Mouse (Mus musculus) limb, embryonic 15.5 days (tissue): ENCODE results near the gene Upk2. TPM values are rescaled to one million over a fixed set of nuclear protein-coding genes. Genes with fewer than 3 reads are reported as not detected.
A peak's percentile ranks its signal among the peaks of the same experiment; 100 is the strongest.

Source experiments
- ATAC-seq: fragments of 200-750 bp; cut with Nextera tagmentation; 2 replicates; pipeline ENCODE4 v1.8.0; 2017; ENCODE audit warnings: low read depth, moderate TSS enrichment; ENCODE audit not compliant: insufficient number of reproducible peaks, low FRiP score, low TSS enrichment
- H3K27ac ChIP-seq: fragments of 300-500 bp; sonication (generic); 2 replicates; pipeline ENCODE4 v1.5.1; 2015; ENCODE audit warnings: moderate library complexity, mild to moderate bottlenecking, inconsistent platforms
- H3K27me3 ChIP-seq: fragments of 300-500 bp; sonication (generic); 2 replicates; pipeline ENCODE4 v1.6.1; 2015; ENCODE audit warnings: inconsistent platforms
- H3K36me3 ChIP-seq: fragments of 300-500 bp; sonication (generic); 2 replicates; pipeline ENCODE4 v1.6.1; 2015; ENCODE audit warnings: inconsistent platforms
- H3K4me1 ChIP-seq: fragments of 300-500 bp; sonication (generic); 2 replicates; pipeline ENCODE4 v1.6.1; 2015; ENCODE audit warnings: inconsistent platforms
- H3K4me2 ChIP-seq: fragments of 300-500 bp; sonication (generic); 2 replicates; pipeline ENCODE4 v1.6.1; 2015; ENCODE audit warnings: mild to moderate bottlenecking, inconsistent platforms
- H3K4me3 ChIP-seq: fragments of 300-500 bp; sonication (generic); 2 replicates; pipeline ENCODE4 v1.5.1; 2015; ENCODE audit warnings: mild to moderate bottlenecking, inconsistent platforms
- H3K9ac ChIP-seq: fragments of 300-500 bp; sonication (generic); 2 replicates; pipeline ENCODE4 v1.6.1; 2015; ENCODE audit warnings: inconsistent platforms
- H3K9me3 ChIP-seq: fragments of 300-500 bp; sonication (generic); 2 replicates; pipeline ENCODE4 v1.6.1; 2016; ENCODE audit warnings: inconsistent platforms
- WGBS: fragments of 180-500 bp; shearing (Covaris S2); methylation state at CpG from one replicate; pipeline ENCODE4 v1.1.7; 2015; 5-methylcytosine and 5-hydroxymethylcytosine counted together
- polyA plus RNA-seq: library from polyadenylated mRNA; unstranded; fragments of >200 nt; fragmentation: Nextera tagmentation; extraction: Ambion mirVana; gene quantifications from 2 replicates; pipeline ENCODE4 v1.2.1, GENCODE M21; 2015

The Upk2 gene
- polyA plus RNA-seq, 1 experiment from 2014 or later: 0.45 TPM

- H3K27ac ChIP-seq: peak overlapping the region; percentile 86
- H3K36me3 ChIP-seq: peaks cover 13% of the 10 kb centered on the region
- H3K4me1 ChIP-seq: peaks cover 98% of the 10 kb centered on the region
- WGBS: 20% methylated on average over 9 of the region's 9 CpGs
- H3K9ac ChIP-seq: no peak overlapping the region
- peak overlapping the region; percentile 15 for H3K4me3 ChIP-seq
- H3K9me3 ChIP-seq: no peaks in the 10 kb centered on the region
- no peaks in the 10 kb centered on the region for H3K27me3 ChIP-seq
- peak overlapping the region; percentile 38 for H3K4me2 ChIP-seq
- ATAC-seq: 0 out of 2 replicates have a peak, but pooled peaks have one; percentile 1
These were observed 40.4 kb upstream of the Upk2 start for GRCm38 (mm10) chr9:44494863-44495809.

GRCm38 (mm10) chr9:44494261-44494862, 39.6 kb upstream of the Upk2 start:
- no peak overlapping the region for H3K9ac ChIP-seq
- 25% methylated on average over 11 of the region's 11 CpGs for WGBS
- no peaks in the 10 kb centered on the region for H3K27me3 ChIP-seq
- peaks cover 98% of the 10 kb centered on the region for H3K4me1 ChIP-seq
- H3K4me3 ChIP-seq: peak overlapping the region; percentile 15
- H3K27ac ChIP-seq: peak overlapping the region; percentile 86
- H3K36me3 ChIP-seq: peaks cover 13% of the 10 kb centered on the region
- no peaks in the 10 kb centered on the region for H3K9me3 ChIP-seq
- ATAC-seq: no peak; the same call in 1 of the 2 replicates
- H3K4me2 ChIP-seq: peak overlapping the region; percentile 38

- Histone ChIP-seq H3K4me2 (no peak overlapping the region), H3K4me3 (no peak overlapping the region), H3K36me3 (peaks cover 13% of the 10 kb centered on the region), H3K9ac (no peak overlapping the region), H3K4me1 (peaks cover 99% of the 10 kb centered on the region), H3K27me3 (no peaks in the 10 kb centered on the region), H3K9me3 (no peaks in the 10 kb centered on the region), H3K27ac (peak overlapping the region; percentile 86)
- 64% methylated on average over 17 of the region's 17 CpGs for WGBS
- ATAC-seq: no peak
These were observed 38.1 kb upstream of the Upk2 start for GRCm38 (mm10) chr9:44492631-44493461.

GRCm38 (mm10) chr9:44491351-44491750, 36.6 kb upstream of the Upk2 start:
- Histone ChIP-seq H3K4me2 (no peak overlapping the region), H3K27ac (0 out of 2 replicates have a peak overlapping the region, but pooled peaks have one; percentile 99), H3K9me3 (no peaks in the 10 kb centered on the region), H3K4me3 (no peak overlapping the region), H3K27me3 (no peaks in the 10 kb centered on the region), H3K36me3 (peaks cover 13% of the 10 kb centered on the region), H3K4me1 (peaks cover 99% of the 10 kb centered on the region), H3K9ac (no peak overlapping the region)
- no peak for ATAC-seq
- 57% methylated on average over 10 of the region's 10 CpGs for WGBS

- Histone ChIP-seq H3K36me3 (peaks cover 13% of the 10 kb centered on the region), H3K27me3 (no peaks in the 10 kb centered on the region), H3K9ac (peak overlapping the region; percentile 1; the same call in 1 of the 2 replicates), H3K27ac (peak overlapping the region; percentile 99), H3K9me3 (no peaks in the 10 kb centered on the region), H3K4me3 (peak overlapping the region; percentile 98), H3K4me2 (peak overlapping the region; percentile 81), H3K4me1 (peaks cover 99% of the 10 kb centered on the region)
- no peak for ATAC-seq
- WGBS: 25% methylated on average over 17 of the region's 17 CpGs
These were observed 35.6 kb upstream of the Upk2 start for GRCm38 (mm10) chr9:44490086-44490967.

GRCm38 (mm10) chr9:44489651-44490085, 34.9 kb upstream of the Upk2 start:
- H3K27ac ChIP-seq: peak overlapping the region; percentile 99
- ATAC-seq: no peak
- peaks cover 99% of the 10 kb centered on the region for H3K4me1 ChIP-seq
- under 1% methylated on average over 16 of the region's 17 CpGs for WGBS
- H3K9me3 ChIP-seq: no peaks in the 10 kb centered on the region
- H3K4me3 ChIP-seq: peak overlapping the region; percentile 98
- H3K4me2 ChIP-seq: peak overlapping the region; percentile 81
- H3K36me3 ChIP-seq: peaks cover 13% of the 10 kb centered on the region
- no peak overlapping the region for H3K9ac ChIP-seq
- no peaks in the 10 kb centered on the region for H3K27me3 ChIP-seq

- H3K36me3 ChIP-seq: peaks cover 13% of the 10 kb centered on the region
- ATAC-seq: peak; percentile 11; the same call in 1 of the 2 replicates
- H3K27ac ChIP-seq: peak overlapping the region; percentile 99
- peaks cover 97% of the 10 kb centered on the region for H3K4me1 ChIP-seq
- H3K9me3 ChIP-seq: no peaks in the 10 kb centered on the region
- peak overlapping the region; percentile 81 for H3K4me2 ChIP-seq
- WGBS: 8% methylated on average over 5 of the region's 5 CpGs
- peak overlapping the region; percentile 98 for H3K4me3 ChIP-seq
- no peaks in the 10 kb centered on the region for H3K27me3 ChIP-seq
- H3K9ac ChIP-seq: peak overlapping the region; percentile 33
These were observed 34.1 kb upstream of the Upk2 start for GRCm38 (mm10) chr9:44488855-44489381.

GRCm38 (mm10) chr9:44488416-44488815, 33.6 kb upstream of the Upk2 start:
- 0 out of 2 replicates have a peak, but pooled peaks have one; percentile 16 for ATAC-seq
- peak overlapping the region; percentile 81 for H3K4me2 ChIP-seq
- H3K9me3 ChIP-seq: no peaks in the 10 kb centered on the region
- no peaks in the 10 kb centered on the region for H3K27me3 ChIP-seq
- H3K9ac ChIP-seq: peak overlapping the region; percentile 20; the same call in 1 of the 2 replicates
- WGBS: 10% methylated on average over 8 of the region's 8 CpGs
- peak overlapping the region; percentile 98 for H3K4me3 ChIP-seq
- H3K27ac ChIP-seq: peak overlapping the region; percentile 99
- H3K36me3 ChIP-seq: peaks cover 13% of the 10 kb centered on the region
- H3K4me1 ChIP-seq: peaks cover 92% of the 10 kb centered on the region

GRCm38 (mm10) chr9:44487441-44487840, 32.7 kb upstream of the Upk2 start:
- Histone ChIP-seq H3K4me2 (peak overlapping the region; percentile 81), H3K4me3 (peak overlapping the region; percentile 98), H3K9me3 (no peaks in the 10 kb centered on the region), H3K9ac (no peak overlapping the region), H3K27ac (peak overlapping the region; percentile 99), H3K27me3 (no peaks in the 10 kb centered on the region), H3K36me3 (peaks cover 10% of the 10 kb centered on the region), H3K4me1 (peaks cover 82% of the 10 kb centered on the region)
- 5% methylated on average over 7 of the region's 7 CpGs for WGBS
- ATAC-seq: no peak

- Histone ChIP-seq H3K4me3 (peak overlapping the region; percentile 98), H3K4me1 (peaks cover 83% of the 10 kb centered on the region), H3K27me3 (no peaks in the 10 kb centered on the region), H3K36me3 (peaks cover 8% of the 10 kb centered on the region), H3K4me2 (peak overlapping the region; percentile 81), H3K9me3 (no peaks in the 10 kb centered on the region), H3K27ac (peak overlapping the region; percentile 99), H3K9ac (peak overlapping the region; percentile 24)
- WGBS: 7% methylated on average over 15 of the region's 15 CpGs
- ATAC-seq: no peak
These were observed 32.1 kb upstream of the Upk2 start for GRCm38 (mm10) chr9:44486741-44487421.
